Mouse (Mus musculus): ENCODE data around the gene Maml3. TPM values are rescaled to one million over a fixed set of nuclear protein-coding genes. Genes with fewer than 3 reads are reported as not detected.

Maml3 gene
- total RNA-seq, 1 experiment, result 1.2 TPM

GRCm38 (mm10) chr3:51912214-51912613 lies 192.7 kb downstream of the Maml3 start:
- Histone ChIP-seq H3K9ac (ENCODE audit: insufficient read depth, low read depth, low read length, poor library complexity, severe bottlenecking) (no peak overlapping the region), H3K4me1 (ENCODE audit: control insufficient read depth in 2 of 2, insufficient read depth in 2 of 2, low read length in 2 of 2, poor library complexity in 1 of 2) (peaks cover 0 to 8% of the 10 kb centered on the region in 2 experiments; a peak in 3 of 4 replicates), H3K9me3 (ENCODE audit: control insufficient read depth, insufficient read depth, low read depth, low read length) (no peaks in the 10 kb centered on the region), H3K4me3 (ENCODE audit: insufficient read depth in 1 of 2, low read depth in 1 of 2, low read length in 2 of 2, poor library complexity in 1 of 2, severe bottlenecking in 1 of 2) (no peak overlapping the region), H3K27ac (ENCODE audit: insufficient read depth, low read depth, low read length, poor library complexity, severe bottlenecking) (no peak overlapping the region), H3K36me3 (ENCODE audit: control insufficient read depth, insufficient read depth, low read length, poor library complexity, severe bottlenecking) (no peaks in the 10 kb centered on the region)
- in situ Hi-C loops (cut with MboI; ENCODE audit: low sequenced_read_pairs in 2 of 2, unreplicated experiment in 2 of 2), result no loop called here
- no peak for DNase-seq (ENCODE audit: low read depth, low spot score)
- TF ChIP-seq MAFK (IDR thresholded peaks at IDR 0.05; ENCODE audit: insufficient read depth, low read depth, low read length), result no peak
- no peak for TF ChIP-seq ZNF384 (IDR thresholded peaks at IDR 0.05; ENCODE audit: low read depth, low read length)
- no peak for TF ChIP-seq ZC3H11A (IDR thresholded peaks at IDR 0.05; ENCODE audit: borderline replicate concordance, low read depth, low read length)
- no peak for TF ChIP-seq HCFC1 (IDR thresholded peaks at IDR 0.05; ENCODE audit: borderline replicate concordance, insufficient read depth, low read length)
- no peak for TF ChIP-seq CHD2 (IDR thresholded peaks at IDR 0.05; ENCODE audit: low read depth, low read length)

GRCm38 (mm10) chr3:51908437-51908990 lies 196.4 kb downstream of the Maml3 start:
- Histone ChIP-seq H3K27ac (ENCODE audit: insufficient read depth, low read depth, low read length, poor library complexity, severe bottlenecking) (no peak overlapping the region; the same call in 1 of the 2 replicates), H3K9ac (ENCODE audit: insufficient read depth, low read depth, low read length, poor library complexity, severe bottlenecking) (no peak overlapping the region; the same call in 1 of the 2 replicates), H3K9me3 (ENCODE audit: control insufficient read depth, insufficient read depth, low read depth, low read length) (no peaks in the 10 kb centered on the region), H3K4me1 (ENCODE audit: control insufficient read depth in 2 of 2, insufficient read depth in 2 of 2, low read length in 2 of 2, poor library complexity in 1 of 2) (peaks cover 0 to 8% of the 10 kb centered on the region in 2 experiments; a peak in 3 of 4 replicates), H3K36me3 (ENCODE audit: control insufficient read depth, insufficient read depth, low read length, poor library complexity, severe bottlenecking) (no peaks in the 10 kb centered on the region), H3K4me3 (ENCODE audit: insufficient read depth in 1 of 2, low read depth in 1 of 2, low read length in 2 of 2, poor library complexity in 1 of 2, severe bottlenecking in 1 of 2) (no peak overlapping the region)
- in situ Hi-C loops (cut with MboI; ENCODE audit: low sequenced_read_pairs in 2 of 2, unreplicated experiment in 2 of 2), result no loop called here
- peak; percentile 48 for DNase-seq (ENCODE audit: low read depth, low spot score)
- TF ChIP-seq MAFK (IDR thresholded peaks at IDR 0.05; ENCODE audit: insufficient read depth, low read depth, low read length), result no peak
- TF ChIP-seq CHD2 (IDR thresholded peaks at IDR 0.05; ENCODE audit: low read depth, low read length), result 0 out of 2 replicates have a peak, but pooled peaks have one; percentile 29

DNA sequence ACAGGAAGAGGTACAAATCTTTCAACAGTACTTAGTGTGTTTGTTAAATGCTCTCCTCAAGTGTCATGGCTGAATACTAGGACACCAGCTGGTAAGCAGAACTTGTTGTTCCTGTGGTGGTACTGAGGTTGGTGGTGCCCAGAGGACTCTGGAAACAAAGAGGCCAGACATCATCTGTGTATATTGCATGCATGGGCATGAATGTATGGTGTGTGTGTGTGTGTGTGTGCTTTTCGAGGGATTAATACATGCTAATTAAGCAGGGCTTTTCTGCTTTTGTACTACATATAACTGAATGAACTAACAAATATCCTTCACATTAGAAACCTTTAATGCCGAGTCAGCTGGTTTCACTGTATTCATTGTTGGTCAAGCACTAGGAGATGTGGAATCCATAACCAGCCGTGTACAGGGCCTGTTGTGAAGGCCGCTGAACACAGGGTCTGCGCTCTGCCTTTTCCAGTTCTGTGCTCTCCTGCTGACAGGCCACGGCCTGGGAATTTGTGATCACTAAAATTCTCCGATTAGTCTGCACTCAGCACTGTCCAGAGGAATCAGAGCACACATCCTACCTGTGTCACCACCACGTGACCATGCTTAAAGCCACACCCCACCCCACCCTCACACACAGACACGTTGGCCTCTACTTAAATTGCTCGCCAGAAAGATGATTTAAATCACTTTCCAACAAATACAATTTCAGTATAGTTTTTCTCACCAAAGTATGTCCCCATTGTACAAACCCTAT lies 197.6 kb downstream of the Maml3 start:
- in situ Hi-C loops (cut with MboI; ENCODE audit: low sequenced_read_pairs in 2 of 2, unreplicated experiment in 2 of 2), result no loop called here

GRCm38 (mm10) chr3:51905903-51906302 lies 199.0 kb downstream of the Maml3 start:
- no peak for TF ChIP-seq CHD2 (IDR thresholded peaks at IDR 0.05; ENCODE audit: low read depth, low read length)
- no peak for TF ChIP-seq MAFK (IDR thresholded peaks at IDR 0.05; ENCODE audit: insufficient read depth, low read depth, low read length)
- TF ChIP-seq ZC3H11A (IDR thresholded peaks at IDR 0.05; ENCODE audit: borderline replicate concordance, low read depth, low read length), result no peak
- TF ChIP-seq ZNF384 (IDR thresholded peaks at IDR 0.05; ENCODE audit: low read depth, low read length), result no peak
- TF ChIP-seq HCFC1 (IDR thresholded peaks at IDR 0.05; ENCODE audit: borderline replicate concordance, insufficient read depth, low read length), result no peak
- H3K36me3 ChIP-seq (ENCODE audit: control insufficient read depth, insufficient read depth, low read length, poor library complexity, severe bottlenecking), result no peaks in the 10 kb centered on the region
- H3K9me3 ChIP-seq (ENCODE audit: control insufficient read depth, insufficient read depth, low read depth, low read length), result no peaks in the 10 kb centered on the region
- in situ Hi-C loops (cut with MboI; ENCODE audit: low sequenced_read_pairs in 2 of 2, unreplicated experiment in 2 of 2), result no loop called here
- no peak overlapping the region for H3K9ac ChIP-seq (ENCODE audit: insufficient read depth, low read depth, low read length, poor library complexity, severe bottlenecking)
- H3K27ac ChIP-seq (ENCODE audit: insufficient read depth, low read depth, low read length, poor library complexity, severe bottlenecking), result no peak overlapping the region
- DNase-seq (ENCODE audit: low read depth, low spot score), result no peak
- H3K4me1 ChIP-seq (ENCODE audit: control insufficient read depth in 2 of 2, insufficient read depth in 2 of 2, low read length in 2 of 2, poor library complexity in 1 of 2), result peaks cover 0 to 8% of the 10 kb centered on the region in 2 experiments; a peak in 3 of 4 replicates
- H3K4me3 ChIP-seq (ENCODE audit: insufficient read depth in 1 of 2, low read depth in 1 of 2, low read length in 2 of 2, poor library complexity in 1 of 2, severe bottlenecking in 1 of 2), result no peak overlapping the region

More for the DNA sequence above, 197.6 kb downstream of the Maml3 start:
- Histone ChIP-seq H3K36me3 (ENCODE audit: control insufficient read depth, insufficient read depth, low read length, poor library complexity, severe bottlenecking) (no peaks in the 10 kb centered on the region), H3K27ac (ENCODE audit: insufficient read depth, low read depth, low read length, poor library complexity, severe bottlenecking) (no peak overlapping the region), H3K4me1 (ENCODE audit: control insufficient read depth in 2 of 2, insufficient read depth in 2 of 2, low read length in 2 of 2, poor library complexity in 1 of 2) (peaks cover 0 to 8% of the 10 kb centered on the region in 2 experiments; a peak in 3 of 4 replicates), H3K4me3 (ENCODE audit: insufficient read depth in 1 of 2, low read depth in 1 of 2, low read length in 2 of 2, poor library complexity in 1 of 2, severe bottlenecking in 1 of 2) (no peak overlapping the region), H3K9me3 (ENCODE audit: control insufficient read depth, insufficient read depth, low read depth, low read length) (no peaks in the 10 kb centered on the region), H3K9ac (ENCODE audit: insufficient read depth, low read depth, low read length, poor library complexity, severe bottlenecking) (no peak overlapping the region)
- no peak for TF ChIP-seq ZNF384 (IDR thresholded peaks at IDR 0.05; ENCODE audit: low read depth, low read length)
- peak; percentile 86 for TF ChIP-seq MAFK (IDR thresholded peaks at IDR 0.05; ENCODE audit: insufficient read depth, low read depth, low read length)
- DNase-seq (ENCODE audit: low read depth, low spot score), result no peak

Data from ES-E14 (cell line).